Mouse (Mus musculus) yolk sac, embryonic 10.5 days (tissue): ENCODE measurements around the gene Ano6.
A peak's percentile ranks its signal among the peaks of the same experiment; 100 is the strongest.

Experiments
- DNase-seq: peaks from one replicate; pipeline ENCODE4 v3.0.0-alpha.2; 2017; ENCODE audit warnings: low spot score

Ano6 gene

GRCm38 (mm10) chr15:95890368-95890767, 99.7 kb downstream of the Ano6 start:
- DNase-seq: no peak

GRCm38 (mm10) chr15:95892171-95892570, 101.5 kb downstream of the Ano6 start:
- DNase-seq: no peak

- DNase-seq: no peak
These were observed 102.3 kb downstream of the Ano6 start for GRCm38 (mm10) chr15:95892929-95893328.

DNA sequence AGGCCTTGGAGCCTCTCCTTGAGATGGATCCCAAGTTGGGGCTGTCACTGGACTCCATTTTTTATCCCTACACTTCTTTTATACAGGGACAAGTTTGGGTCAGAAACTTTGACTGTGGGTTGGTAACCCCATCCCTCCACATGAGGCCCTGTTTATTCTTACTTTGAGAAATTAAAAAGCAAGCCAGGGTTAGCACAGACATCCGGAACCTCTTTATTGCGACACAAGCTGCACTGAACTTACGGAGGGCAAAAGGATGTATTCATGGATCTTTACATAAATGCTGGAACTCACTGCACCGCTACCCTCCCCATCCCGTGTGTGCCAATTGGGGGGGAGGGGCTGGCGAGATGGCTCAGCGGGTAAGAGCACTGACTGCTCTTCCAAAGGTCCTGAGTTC, 105.1 kb downstream of the Ano6 start:
- DNase-seq: no peak

GRCm38 (mm10) chr15:95897653-95898052, 107.0 kb downstream of the Ano6 start:
- DNase-seq: no peak

DNA sequence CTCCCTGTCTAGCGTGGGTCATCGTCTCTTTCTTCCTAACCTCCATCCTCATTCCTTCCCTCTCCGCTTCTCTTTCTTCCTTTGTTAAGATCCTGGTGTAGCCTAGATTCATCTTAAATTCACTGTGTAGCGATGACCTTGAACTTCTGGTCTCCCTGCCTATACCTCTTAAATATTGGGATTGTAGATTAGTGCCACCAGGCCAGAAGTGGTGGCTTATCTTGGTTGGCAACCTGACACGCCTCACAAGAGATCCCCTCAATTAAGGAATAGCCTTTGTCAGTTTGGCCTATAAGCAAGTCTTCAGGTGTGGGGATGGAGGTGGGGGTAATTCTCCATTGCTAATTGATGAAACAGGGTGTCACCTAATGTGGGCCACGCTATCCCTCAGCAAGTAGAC, 107.8 kb downstream of the Ano6 start:
- no peak for DNase-seq

DNA sequence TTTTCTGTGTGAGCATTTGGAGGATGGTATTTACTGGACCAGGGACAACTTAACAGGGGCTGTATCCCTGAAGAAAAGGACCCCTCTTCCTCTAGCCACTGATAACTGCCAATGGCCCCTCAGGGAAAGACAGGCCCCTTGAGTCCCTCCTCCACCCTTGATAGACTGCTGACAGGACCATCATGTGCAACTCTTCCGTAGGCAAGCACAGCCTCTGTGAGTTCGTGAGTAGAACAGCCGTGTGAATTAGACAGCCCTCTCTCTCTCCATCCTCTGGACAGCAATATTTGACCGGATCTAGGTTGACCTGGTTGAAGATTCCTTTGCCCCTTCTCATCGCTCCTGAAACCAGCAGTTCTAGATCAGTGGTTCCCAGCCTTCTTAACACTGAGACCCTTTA, 111.8 kb downstream of the Ano6 start:
- DNase-seq: no peak

- no peak for DNase-seq
These were observed 113.6 kb downstream of the Ano6 start for GRCm38 (mm10) chr15:95904247-95904646.

DNA sequence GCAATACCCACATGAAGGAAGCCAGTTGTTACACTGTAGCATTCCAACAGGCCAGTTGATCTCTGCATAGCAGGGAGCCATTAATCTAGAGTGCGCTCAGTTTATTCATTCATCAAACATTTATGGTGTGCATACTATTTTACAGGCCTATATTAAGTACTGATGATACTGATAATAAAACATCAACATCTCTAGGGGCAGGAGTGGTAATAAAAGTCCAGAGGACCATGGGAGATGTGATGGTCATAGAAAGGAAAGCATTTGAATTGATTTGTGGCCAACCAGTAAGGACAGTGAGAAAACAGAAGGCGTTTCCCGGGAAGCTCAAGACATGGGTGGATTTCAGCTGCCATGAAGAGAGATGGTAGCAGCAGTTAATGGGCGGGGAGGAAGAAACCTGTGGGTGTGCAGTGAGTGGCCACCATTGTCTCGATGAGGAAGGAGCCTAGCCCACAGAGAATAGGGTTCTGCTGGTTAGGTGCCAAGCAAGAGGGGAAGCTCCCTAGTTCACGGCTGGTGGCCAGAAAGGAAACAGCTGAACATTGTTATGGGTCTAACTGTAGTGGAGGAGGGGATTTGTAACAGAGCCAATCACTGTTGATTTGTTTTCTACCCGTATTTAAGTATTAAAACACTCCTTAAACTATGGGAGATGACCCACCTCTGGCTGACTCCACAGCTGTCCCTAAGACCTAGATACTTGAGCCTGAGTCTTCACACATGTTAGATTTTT, 115.5 kb downstream of the Ano6 start:
- no peak for DNase-seq

DNA sequence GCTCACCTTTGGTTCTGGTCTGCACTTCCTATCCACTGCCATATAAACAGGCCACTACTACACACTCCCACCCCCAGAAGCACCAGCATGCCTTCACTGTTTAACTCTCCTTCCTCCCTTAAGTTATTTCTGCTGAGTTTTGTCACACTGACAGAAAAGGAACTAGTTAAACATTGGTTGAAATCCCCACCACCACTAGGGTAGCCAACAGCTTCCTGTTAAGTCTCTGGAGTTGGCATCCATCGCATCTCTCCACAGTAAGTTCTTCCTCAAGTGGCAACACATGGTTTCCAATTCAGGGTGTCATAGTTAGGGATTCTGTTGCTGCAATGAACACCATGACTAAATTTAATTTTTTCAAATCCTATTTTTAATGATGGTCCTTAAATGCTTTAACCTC, 116.2 kb downstream of the Ano6 start:
- no peak for DNase-seq

GRCm38 (mm10) chr15:95907337-95907736, 116.7 kb downstream of the Ano6 start:
- DNase-seq: no peak

DNA sequence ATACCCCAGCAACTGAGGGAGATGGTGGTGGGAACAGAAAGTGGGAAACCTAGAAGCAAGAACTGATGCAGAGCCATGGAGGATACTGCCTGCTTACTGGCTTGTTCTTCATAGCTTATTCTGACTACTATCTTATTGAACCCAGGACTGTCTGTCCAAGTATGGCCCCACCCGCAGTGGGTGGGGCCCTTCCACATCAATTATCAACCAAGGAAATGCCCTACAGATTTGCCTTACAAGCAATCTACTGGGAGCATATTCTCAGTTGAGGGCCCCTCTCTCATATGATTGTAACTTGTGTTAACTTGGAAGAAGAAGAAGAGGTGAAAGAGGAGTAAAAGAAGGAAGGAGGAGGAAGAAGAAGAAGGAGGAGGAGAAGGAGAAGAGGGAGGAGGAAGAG, 117.3 kb downstream of the Ano6 start:
- DNase-seq: no peak

GRCm38 (mm10) chr15:95910099-95910780, 119.6 kb downstream of the Ano6 start:
- DNase-seq: no peak

DNA sequence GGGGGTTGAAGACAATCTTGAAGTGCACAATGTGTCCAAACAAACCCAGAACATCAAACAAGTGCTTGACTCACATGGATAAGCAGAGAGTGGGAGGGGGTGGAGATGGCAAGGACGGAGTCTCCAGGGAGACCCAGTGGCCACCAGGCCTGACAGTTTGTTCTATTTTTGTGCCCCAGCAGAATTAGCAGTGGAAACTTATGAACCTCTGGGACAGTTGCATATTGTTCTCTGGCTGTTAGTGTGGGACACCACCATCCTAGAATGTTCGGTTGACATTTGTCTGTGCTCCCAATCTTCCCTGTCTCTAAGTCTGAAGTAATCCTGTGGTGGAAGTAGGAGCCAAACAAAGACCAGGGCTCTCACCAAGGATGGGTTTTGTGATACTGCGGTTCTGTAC, 124.3 kb downstream of the Ano6 start:
- no peak for DNase-seq

- no peak for DNase-seq
These were observed 124.8 kb downstream of the Ano6 start for GRCm38 (mm10) chr15:95915477-95915876.

DNA sequence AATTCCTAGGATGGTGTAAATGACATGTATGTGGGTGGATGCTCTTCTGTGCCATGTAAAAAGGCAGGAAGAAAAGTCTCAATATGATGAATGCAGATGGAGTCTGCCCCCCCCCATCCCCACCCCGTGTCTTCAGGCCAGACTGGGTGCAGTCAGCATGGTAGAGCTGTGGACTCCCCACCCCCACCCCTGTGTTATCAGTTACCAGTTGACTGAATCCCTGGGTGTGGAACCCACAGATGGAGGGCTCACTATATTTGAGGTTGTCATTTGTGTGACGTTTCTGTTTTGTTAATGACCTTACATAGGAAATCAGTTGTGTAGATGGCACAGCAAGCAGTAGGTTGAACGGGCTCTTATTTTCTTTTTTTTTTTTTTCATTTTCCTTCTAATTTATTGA, 126.7 kb downstream of the Ano6 start:
- DNase-seq: no peak

GRCm38 (mm10) chr15:95920047-95920446, 129.4 kb downstream of the Ano6 start:
- no peak for DNase-seq

DNA sequence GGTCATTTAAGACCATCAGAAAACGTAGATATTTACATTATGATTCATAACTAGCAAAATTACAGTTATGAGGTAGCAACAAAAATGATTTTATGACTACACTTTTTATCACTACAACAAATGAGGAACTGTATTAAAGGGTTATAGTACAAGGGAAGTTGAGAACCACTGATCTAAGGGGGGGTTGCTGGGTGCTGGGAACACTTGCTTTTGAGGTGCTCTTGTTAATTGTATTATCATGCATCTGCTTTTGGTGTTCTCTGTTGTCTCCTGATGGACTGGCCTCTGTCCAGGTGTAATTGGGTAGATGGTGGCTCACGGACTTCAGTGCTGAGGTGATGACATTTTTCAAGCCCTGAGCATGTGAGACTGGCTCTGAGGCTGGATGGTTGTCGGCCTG, 130.4 kb downstream of the Ano6 start:
- DNase-seq: no peak

DNA sequence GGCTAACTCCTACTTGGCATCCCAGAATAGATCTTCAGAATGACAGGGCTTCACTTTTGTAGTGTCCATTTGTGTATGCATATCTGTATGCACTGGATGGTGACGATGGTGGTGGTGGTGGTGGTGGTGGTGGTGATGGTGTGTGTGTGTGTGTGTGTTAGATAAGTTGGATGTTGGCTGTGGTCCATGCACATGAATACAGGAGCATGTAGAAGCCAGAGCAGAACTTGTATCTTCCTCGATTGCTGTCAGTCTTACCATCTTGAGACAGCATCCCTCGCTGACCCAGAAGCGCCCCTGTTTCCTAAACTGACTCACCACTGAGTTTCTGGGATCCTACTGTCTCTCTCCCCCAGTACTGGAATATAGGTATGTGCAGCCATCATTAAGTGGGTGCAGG, 131.0 kb downstream of the Ano6 start:
- no peak for DNase-seq

GRCm38 (mm10) chr15:95922558-95922957, 131.9 kb downstream of the Ano6 start:
- DNase-seq: no peak

GRCm38 (mm10) chr15:95925334-95925986, 134.8 kb downstream of the Ano6 start:
- no peak for DNase-seq

DNA sequence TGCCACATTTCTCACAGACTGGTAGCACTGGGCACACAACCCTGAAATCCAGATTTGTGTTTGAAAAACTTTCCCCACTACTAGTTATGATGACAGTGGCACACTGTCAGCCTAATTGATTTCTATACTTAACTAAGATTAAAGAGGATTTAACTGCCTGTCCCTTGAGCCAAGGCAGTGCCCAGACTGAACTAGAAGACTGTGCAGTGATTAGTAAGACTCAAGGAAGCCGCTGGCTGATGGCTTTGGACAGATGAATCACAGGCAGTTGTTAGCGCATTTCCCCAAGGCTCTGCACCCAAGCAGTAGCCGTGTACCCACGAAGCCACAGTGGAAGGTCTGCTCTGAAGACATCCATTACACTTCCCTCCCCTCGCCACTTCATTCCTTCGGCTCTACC, 138.4 kb downstream of the Ano6 start:
- DNase-seq: no peak

GRCm38 (mm10) chr15:95931013-95931775, 140.6 kb downstream of the Ano6 start:
- peak; percentile 42 for DNase-seq
